Mouse (Mus musculus) ovary, postnatal 10 days (tissue): Measurements from ENCODE around the gene Tbx1.

Experiments used
- DNase-seq: peaks from one replicate; pipeline ENCODE4 v3.0.0; 2022; ENCODE audit warnings: low spot score

Tbx1 gene

GRCm38 (mm10) chr16:18622916-18623750 lies 32.7 kb upstream of the Tbx1 start:
- no peak for DNase-seq

DNA sequence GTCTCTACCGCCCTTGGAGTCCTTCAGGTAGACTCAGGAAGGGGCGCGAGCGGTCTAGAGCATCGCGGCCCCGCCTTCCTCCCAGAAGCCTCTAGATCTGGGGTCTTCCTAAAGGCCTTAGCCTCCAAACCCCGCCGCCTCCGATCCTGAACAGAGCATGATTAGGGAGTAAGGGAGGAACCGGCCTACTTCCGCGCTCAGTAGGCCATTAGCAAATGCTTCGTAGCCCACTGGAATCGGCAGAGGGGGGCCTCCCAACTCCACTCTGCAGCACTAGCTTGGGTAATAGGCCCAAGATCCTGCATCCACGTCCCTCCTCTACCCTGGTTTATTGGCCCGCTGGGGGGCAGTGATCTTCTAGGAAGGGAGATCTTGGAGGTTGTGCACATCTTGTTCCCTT lies 31.5 kb upstream of the Tbx1 start, which contains the start of gene Gp1bb:
TSS of gene Gp1bb (minus strand) at position 385 of the 400 bp plus-strand sequence.
- DNase-seq: no peak

GRCm38 (mm10) chr16:18621362-18622001 lies 31.0 kb upstream of the Tbx1 start:
- DNase-seq: no peak

DNA sequence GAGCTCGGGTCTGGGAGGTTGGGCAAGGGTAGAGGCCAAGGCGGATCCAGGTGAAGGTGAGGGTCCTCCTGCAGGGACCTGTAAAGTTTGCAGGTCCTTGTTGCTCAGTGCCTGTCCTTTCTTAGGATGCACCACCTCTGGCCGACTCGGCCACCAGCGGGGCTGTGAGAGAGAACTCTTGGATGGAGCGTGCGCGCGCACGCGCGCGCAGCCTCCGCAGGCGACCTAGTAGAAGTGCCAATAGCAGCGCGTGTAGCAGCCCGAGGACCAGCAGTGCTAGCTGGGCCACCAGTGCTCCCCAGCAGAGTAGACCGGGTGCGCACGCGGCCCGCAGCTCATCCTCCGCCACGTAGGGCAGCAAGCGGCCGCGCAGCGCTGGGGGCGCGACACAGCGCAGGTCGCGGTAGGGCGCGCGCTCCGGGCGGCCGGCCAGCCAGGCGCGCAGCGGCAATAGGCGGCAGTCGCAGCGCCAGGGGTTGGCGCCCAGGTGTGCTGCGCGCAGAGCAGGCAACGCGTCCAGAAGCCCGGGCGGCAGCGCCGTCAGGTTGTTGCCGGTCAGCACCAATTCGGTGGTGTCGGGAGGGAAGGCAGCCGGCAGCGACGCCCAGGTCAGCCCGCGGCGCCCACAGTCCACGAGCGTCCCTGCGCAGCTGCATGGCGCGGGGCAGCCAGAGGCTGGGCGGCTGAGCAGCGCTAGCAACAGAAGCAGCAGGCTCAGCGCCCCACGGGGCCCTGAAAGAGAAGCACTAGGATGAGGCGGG lies 30.3 kb upstream of the Tbx1 start:
- DNase-seq: no peak

- no peak for DNase-seq
Measured at GRCm38 (mm10) chr16:18620201-18620600, 29.7 kb upstream of the Tbx1 start.

- no peak for DNase-seq
Measured at GRCm38 (mm10) chr16:18619110-18619509, 28.6 kb upstream of the Tbx1 start.

- DNase-seq: no peak
Measured at GRCm38 (mm10) chr16:18618297-18618696, 27.8 kb upstream of the Tbx1 start.

- DNase-seq: peak; percentile 80
Measured at GRCm38 (mm10) chr16:18617370-18618065, 27.0 kb upstream of the Tbx1 start.

GRCm38 (mm10) chr16:18613301-18613700 lies 22.8 kb upstream of the Tbx1 start:
- no peak for DNase-seq

DNA sequence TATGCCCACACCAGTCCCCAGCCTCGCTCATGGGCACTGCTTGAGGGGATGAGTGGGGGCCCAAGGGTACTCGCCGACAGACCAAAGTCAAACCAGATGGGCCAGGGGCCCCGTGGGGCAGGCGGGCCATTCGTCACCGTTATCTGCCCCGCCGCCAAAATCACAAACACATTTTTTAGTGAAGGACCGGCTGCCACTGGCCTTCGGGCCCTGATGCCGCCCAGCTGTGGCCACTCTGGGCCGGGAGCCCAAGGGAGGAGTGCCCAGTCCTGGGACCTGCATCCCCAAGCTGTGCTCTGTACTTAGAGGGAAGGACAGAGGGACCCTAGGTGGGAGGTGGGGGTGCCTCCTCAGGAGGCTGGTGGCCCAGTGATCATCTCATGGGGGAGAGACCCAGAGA lies 21.3 kb upstream of the Tbx1 start:
- DNase-seq: no peak

DNA sequence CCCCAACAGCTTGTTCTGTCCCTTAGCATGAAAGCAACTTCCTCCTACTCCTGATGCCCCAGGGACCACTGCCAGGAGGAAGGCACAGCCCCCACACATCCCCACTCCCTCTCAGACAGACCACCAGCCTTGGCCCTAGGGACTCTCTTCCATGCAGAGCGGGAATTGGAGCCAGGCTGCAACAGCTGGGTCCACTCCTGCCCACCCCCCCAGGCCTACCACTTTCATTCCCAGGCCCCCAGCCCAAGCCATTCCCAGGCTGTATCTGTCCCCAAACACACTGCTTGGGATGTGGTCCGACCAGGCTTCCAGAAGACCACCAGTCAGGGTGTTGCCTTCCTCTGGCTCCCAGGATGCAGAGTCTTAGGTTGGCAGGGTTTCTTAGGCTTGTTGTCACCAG lies 18.6 kb upstream of the Tbx1 start:
- no peak for DNase-seq

DNA sequence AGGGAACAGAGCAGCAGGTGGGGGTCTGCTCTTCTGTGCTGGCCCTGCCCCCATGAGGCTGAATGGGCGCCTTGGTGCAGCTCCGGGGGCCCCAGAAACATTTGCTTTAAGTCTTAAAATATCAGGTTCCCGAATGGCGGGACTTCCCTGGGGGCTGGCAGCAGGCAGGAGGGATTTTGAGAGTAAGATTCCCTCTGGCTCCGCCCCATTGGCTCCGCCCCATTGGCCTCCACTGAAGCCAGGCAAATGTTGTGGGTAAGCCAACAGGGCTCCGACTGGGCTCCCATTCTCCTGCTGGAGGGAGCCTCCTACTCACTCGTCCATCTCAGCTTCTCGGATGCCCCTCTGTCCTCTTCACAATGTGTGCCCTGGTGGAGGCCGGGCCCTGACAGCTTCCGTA lies 17.8 kb upstream of the Tbx1 start:
- DNase-seq: no peak

- no peak for DNase-seq
Measured at GRCm38 (mm10) chr16:18605705-18606104, 15.2 kb upstream of the Tbx1 start.

DNA sequence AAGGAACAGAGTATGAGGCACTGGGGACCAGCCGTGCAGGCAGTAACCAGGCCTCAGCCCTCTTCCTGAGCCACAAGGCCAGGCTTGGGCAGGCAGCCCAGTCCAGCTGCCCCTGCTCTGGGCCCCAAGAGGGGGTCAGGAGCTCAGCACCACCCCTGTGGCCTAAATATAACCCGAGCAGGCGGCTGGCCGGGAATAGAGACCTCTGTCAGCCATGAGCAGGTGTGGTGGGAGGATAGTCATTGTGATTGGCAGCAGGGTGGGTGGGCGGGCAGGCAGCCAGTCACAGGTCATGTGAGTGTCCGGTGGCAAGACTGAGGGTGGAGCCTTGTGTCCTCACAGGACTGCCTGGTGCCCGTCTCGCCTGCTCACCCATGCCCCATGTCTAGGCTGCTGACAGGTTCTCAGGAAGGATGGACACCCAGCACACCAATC lies 13.8 kb upstream of the Tbx1 start:
- no peak for DNase-seq

- no peak for DNase-seq
Measured at GRCm38 (mm10) chr16:18601447-18601846, 11.0 kb upstream of the Tbx1 start.

DNA sequence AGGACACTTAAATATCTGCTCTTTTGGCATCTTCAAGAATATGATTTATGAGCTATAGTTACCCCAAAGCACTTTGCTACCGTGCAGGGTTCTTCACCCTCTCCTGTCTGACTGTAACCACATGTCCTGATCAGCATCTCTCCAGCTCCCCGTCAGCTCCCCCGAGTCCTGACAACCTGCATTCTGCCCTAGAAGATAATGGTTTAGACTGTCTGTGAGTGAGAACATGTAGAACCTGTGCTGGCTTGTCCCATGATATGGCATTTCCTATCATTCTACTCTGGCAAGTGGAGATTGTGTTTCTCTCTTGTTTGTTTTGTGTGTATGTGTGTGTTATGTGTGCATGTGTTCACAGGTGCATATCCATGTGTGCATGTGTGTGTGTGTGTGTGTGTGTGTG lies 7.5 kb upstream of the Tbx1 start:
- DNase-seq: no peak

DNA sequence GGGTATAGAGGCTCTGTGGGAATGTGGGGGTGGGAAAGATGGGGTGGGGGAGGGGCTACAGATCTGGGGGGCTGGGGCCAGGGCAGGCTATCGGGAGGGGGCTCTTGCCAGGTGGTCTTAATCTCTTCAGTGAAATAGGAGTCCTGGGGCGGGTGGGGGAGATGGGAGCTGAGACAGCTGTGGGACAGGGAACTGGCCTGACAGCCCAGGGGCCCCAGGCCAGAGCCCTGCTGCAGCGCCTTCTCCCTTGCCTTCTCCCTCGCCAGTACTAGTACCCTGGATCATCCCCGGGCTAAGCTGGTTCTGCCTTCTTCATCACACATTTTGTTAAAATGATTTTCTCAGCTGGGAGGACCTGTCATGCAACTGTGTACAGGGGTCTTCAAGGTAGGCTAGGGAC lies 5.8 kb upstream of the Tbx1 start:
- no peak for DNase-seq

GRCm38 (mm10) chr16:18593930-18594329 lies 3.5 kb upstream of the Tbx1 start:
- no peak for DNase-seq

GRCm38 (mm10) chr16:18591047-18592018 lies 862 bp upstream of the Tbx1 start:
- DNase-seq: no peak

DNA sequence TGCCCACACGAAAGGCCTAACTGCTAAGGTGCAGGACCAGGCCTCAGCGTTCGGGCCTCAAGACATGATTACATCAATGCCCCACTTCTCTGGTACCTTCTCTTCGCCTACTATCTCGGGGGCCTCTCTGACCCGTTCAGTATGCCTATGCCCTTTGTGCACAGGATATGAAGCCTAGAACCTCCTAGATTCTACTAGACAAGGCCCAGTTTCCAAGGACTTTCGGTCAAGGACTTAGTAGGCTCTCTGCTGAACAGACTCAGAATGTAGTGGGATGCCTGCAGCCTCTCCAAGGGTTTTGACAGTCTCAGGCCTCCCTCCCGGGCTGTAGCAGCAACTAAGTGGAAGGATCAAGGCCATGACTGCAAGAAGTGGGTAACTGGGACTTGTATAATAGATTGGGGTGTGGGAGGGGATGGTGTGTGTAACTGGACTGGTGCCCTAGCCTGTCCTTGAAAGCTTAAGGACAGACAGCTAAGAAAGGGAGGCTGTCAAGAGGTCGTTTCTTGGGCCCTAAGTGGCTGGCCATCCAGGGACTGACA lies 1.3 kb downstream of the Tbx1 start:
- no peak for DNase-seq

DNA sequence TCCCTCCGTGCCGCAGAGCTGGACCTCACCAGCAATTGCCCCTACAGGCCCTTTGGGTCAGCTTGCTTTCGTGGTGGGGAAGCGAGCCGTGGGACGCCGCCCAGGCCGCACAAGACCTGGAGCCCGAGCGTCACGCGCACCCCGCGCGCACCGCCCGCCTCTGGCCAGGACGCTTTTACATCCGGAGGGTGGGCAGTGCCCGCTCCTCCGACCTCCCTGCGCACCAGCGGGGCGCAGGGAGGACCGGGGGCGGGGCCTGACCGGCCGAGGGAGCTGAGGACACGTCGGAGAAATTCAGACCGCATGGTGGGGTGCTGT lies 1.8 kb downstream of the Tbx1 start:
- DNase-seq: no peak
